Mouse (Mus musculus) heart, postnatal 0 days (tissue): ENCODE results near the gene Ccdc34.

Source experiments
- CTCF ChIP-seq: IDR thresholded peaks from 2 replicates; pipeline ENCODE4 v1.5.1; 2016; ENCODE audit warnings: antibody characterized with exemption, control low read depth, low read depth
- EP300 ChIP-seq: IDR thresholded peaks from 2 replicates; pipeline ENCODE4 v1.6.1; 2016; ENCODE audit warnings: antibody characterized with exemption, low read depth

DNA sequence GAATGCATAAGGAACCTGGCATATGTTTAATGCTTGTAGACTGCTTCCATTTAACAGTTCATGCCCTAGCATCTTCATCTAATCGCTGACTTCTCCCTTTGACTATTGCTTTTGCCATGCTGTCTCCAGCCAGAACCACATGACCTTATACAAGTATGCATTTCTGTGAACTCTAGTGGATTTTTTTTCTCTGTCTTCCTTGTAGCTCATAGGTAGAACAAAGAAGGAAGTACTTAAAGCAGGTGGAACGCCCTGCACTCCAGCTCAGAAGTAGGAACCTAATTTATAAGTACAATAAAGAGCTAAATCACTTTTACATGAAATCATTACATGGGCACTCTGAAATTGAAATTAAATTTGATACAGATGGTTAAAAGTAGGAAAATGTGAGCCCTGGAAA is 65.4 kb downstream of the Ccdc34 start:
- TF ChIP-seq CTCF (no peak), EP300 (no peak)
